Mouse (Mus musculus): ENCODE results near the gene Pus10.

DNA sequence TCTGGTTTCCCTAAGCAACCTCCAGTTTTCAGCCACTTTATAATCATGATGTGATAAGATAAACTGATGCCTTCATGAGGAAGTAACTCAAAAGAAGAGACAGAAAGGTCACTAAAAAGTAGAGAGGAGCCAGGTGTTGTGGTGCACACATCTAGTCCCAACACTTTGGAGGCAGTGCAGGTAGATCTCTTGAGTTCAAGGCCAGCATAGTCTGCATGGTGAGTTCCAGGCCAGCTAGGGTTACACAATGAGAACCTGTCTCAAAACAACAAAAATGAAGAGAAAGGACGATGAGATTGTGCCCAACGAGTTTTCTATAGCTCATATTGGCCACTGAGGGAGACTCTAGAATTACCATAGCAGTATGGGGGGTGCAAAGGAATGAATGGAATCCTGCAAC is 33.1 kb downstream of the Pus10 start:
- TF ChIP-seq POLR2A (IDR thresholded peaks at IDR 0.05; ENCODE audit: control insufficient read depth, extremely low read depth, insufficient read depth, low read length, poor library complexity) (no peak), CTCF (IDR thresholded peaks at IDR 0.05; ENCODE audit: borderline replicate concordance, control insufficient read depth, extremely low read depth, insufficient read depth, low read length, poor library complexity) (no peak)
